Mouse (Mus musculus) kidney, embryonic 14.5 days (tissue): ENCODE data around the gene Wfdc8. TPM values are rescaled to one million over a fixed set of nuclear protein-coding genes. Genes with fewer than 3 reads are reported as not detected.
"Not testable (repeated sequence)": the region's sequence is repeated elsewhere in the genome, so short reads cannot be mapped to it uniquely, and the experiment has no call there.

Experiments used
- ATAC-seq: fragments of 200-750 bp; cut with Nextera tagmentation; 2 replicates; pipeline ENCODE4 v1.8.0; 2017; ENCODE audit warnings: moderate number of reproducible peaks, mild to moderate bottlenecking, moderate TSS enrichment, moderate library complexity; ENCODE audit not compliant: low FRiP score, low TSS enrichment
- H3K27ac ChIP-seq: fragments of 300-500 bp; sonication (generic); 2 replicates; pipeline ENCODE4 v1.5.1; 2014; ENCODE audit warnings: low read depth, mild to moderate bottlenecking, low read length, moderate library complexity, mixed read lengths
- H3K27me3 ChIP-seq: fragments of 300-500 bp; sonication (generic); 2 replicates; pipeline ENCODE4 v1.6.1; 2014; ENCODE audit warnings: mild to moderate bottlenecking, low read length; ENCODE audit not compliant: control insufficient read depth, insufficient read depth
- H3K36me3 ChIP-seq: fragments of 300-500 bp; sonication (generic); 2 replicates; pipeline ENCODE4 v1.6.1; 2014; ENCODE audit warnings: low read length, mixed read lengths; ENCODE audit not compliant: control insufficient read depth, insufficient read depth
- H3K4me1 ChIP-seq: fragments of 300-500 bp; sonication (generic); 2 replicates; pipeline ENCODE4 v1.6.1; 2014; ENCODE audit warnings: low read length, mixed read lengths; ENCODE audit not compliant: control insufficient read depth, insufficient read depth
- H3K4me2 ChIP-seq: fragments of 300-500 bp; sonication (generic); replicated peaks from 2 replicates; pipeline ENCODE4 v1.6.1; 2014; ENCODE audit warnings: low read depth, mild to moderate bottlenecking, low read length
- H3K4me3 ChIP-seq: fragments of 300-500 bp; sonication (generic); 2 replicates; pipeline ENCODE4 v1.5.1; 2014; ENCODE audit warnings: mild to moderate bottlenecking, low read length
- H3K9ac ChIP-seq: fragments of 300-500 bp; sonication (generic); 2 replicates; pipeline ENCODE4 v1.6.1; 2014; ENCODE audit warnings: low read depth, mild to moderate bottlenecking, low read length, moderate library complexity
- H3K9me3 ChIP-seq: fragments of 300-500 bp; sonication (generic); 2 replicates; pipeline ENCODE4 v1.6.1; 2016; ENCODE audit warnings: low read length; ENCODE audit not compliant: control insufficient read depth
- WGBS: fragments of 180-500 bp; shearing (Covaris S2); extraction: QIAGEN DNeasy Blood & Tissue Kit; methylation state at CpG from one replicate; pipeline ENCODE4 v1.1.7; 2014; 5-methylcytosine and 5-hydroxymethylcytosine counted together
- polyA plus RNA-seq: library from polyadenylated mRNA; unstranded; fragments of >200 nt; fragmentation: Nextera tagmentation; extraction: Ambion mirVana; gene quantifications from 2 replicates; pipeline ENCODE4 v1.2.1, GENCODE M21; 2014

Gene Wfdc8
- not detected in 2 replicates for polyA plus RNA-seq

GRCm38 (mm10) chr2:164613471-164613870 lies at the start of gene Wfdc8, which contains the start of gene Wfdc6b:
Gene Wfdc8 (minus strand): TSS chr2:164613626.
Gene Wfdc6b (plus strand): TSS chr2:164613522.
- H3K27me3 ChIP-seq, H3K27ac ChIP-seq, H3K4me1 ChIP-seq, ATAC-seq, H3K36me3 ChIP-seq, H3K4me2 ChIP-seq, H3K4me3 ChIP-seq, H3K9ac ChIP-seq, H3K9me3 ChIP-seq: not testable (repeated sequence)
- 54% methylated on average over 8 of the region's 8 CpGs for WGBS

DNA sequence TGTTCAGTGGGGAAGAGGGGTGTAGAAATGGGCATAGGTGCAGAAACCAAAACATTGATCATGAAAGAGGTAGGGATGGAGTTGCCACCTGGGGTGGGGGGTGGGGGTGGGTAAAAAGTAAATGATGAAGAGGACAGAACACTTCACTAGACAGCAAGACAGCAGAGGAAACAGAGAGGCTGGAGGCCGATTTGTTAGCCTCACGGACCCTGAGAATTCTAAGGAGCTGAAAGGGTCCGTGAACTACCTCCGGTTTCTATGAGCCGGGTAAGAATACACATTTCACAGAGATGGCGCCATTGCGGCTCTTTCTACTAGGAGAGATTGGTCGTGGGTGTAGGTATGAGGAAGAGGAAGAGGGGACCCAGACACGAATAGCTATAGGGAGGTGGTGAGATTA lies 43.1 kb upstream of the Wfdc8 start, which contains the start of gene Wfdc9:
Wfdc9 (minus strand) TSS at position 101 of the 400 bp plus-strand sequence.
- no peaks in the 10 kb centered on the region; the same call in 1 of the 2 replicates for H3K27me3 ChIP-seq
- no peaks in the 10 kb centered on the region for H3K36me3 ChIP-seq
- ATAC-seq, result no peak
- H3K4me2 ChIP-seq, result no peak within 1 kb of the TSS
- H3K27ac ChIP-seq, result no peak within 1 kb of the TSS
- H3K9me3 ChIP-seq, result no peaks in the 10 kb centered on the region
- H3K4me3 ChIP-seq, result no peak within 1 kb of the TSS
- 87% methylated on average over 9 of the region's 9 CpGs for WGBS
- no peak within 1 kb of the TSS for H3K9ac ChIP-seq
- no peaks in the 10 kb centered on the region for H3K4me1 ChIP-seq

DNA sequence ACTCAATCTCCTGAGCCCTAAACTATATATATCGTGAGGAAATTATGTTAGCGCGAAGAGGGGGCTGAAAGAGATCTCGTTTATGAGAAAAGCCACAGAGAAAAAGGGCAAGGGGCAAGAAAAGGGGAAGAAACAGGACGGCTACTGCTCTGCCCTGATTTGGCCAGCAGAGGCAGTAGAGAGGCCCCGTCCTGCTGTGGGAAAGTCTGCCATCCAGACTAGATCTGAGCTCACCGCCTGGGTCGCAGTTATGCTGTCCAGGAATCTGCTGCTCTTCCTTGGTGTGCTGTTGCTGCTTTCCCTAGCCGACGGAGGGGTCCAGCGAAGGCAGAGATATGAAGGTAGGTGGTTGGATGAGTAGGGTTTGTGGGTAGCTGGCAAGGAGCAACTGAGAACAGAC lies 42.4 kb upstream of the Wfdc8 start, which contains the start of gene Wfdc10:
Wfdc10 (plus strand) TSS at position 189 of the 400 bp plus-strand sequence.
- Histone ChIP-seq H3K9me3 (no peaks in the 10 kb centered on the region), H3K27me3 (no peaks in the 10 kb centered on the region; the same call in 1 of the 2 replicates), H3K4me2 (no peak within 1 kb of the TSS), H3K27ac (no peak within 1 kb of the TSS), H3K4me1 (no peaks in the 10 kb centered on the region), H3K36me3 (no peaks in the 10 kb centered on the region), H3K9ac (no peak within 1 kb of the TSS), H3K4me3 (no peak within 1 kb of the TSS)
- 16% methylated on average over 11 of the region's 11 CpGs for WGBS
- ATAC-seq, result no peak

DNA sequence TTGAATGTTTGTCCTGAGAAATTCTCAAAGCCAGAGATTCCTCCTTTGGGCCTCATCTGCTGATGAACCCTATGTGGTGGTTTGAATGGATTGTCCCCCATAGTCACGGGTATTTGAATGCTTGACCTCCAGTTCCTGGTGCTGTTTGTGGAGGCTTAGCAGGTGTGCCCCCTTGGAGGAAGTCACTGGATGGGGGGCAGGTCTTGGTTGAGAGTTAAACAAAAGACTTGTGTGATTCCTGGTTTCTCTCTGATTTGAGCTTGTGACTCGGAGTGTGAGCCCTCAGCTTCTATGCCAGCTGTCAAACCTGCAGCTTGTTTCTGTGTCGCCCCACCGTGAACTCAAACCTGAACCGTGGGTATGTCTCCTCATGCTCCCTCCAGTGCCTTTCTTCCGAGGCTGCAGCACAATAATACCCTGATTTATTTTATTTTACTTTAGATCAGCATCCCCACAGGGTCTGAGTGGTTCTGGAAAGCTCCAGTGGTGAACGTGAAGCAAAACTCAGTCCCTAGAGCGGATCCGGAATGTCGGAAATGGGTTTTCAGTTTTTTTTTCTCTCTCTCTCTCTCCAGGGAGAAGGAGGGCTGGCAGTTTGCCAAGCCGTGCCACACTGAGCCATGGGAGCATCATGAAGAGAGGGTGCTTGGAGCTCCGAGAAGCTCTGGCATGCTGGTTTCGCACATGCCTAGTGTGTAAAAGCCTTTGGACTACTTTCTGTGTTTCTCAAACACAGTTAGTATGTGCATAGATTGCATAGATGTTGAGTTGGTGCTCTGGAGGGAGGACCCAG lies 28.7 kb upstream of the Wfdc8 start:
- WGBS, result 84% methylated on average over 13 of the region's 13 CpGs
- H3K4me2 ChIP-seq, result no peak overlapping the region
- ATAC-seq, result no peak

GRCm38 (mm10) chr2:164641129-164641528 lies 27.7 kb upstream of the Wfdc8 start:
- ATAC-seq, result no peak
- Histone ChIP-seq H3K4me3 (no peak overlapping the region), H3K36me3 (no peaks in the 10 kb centered on the region), H3K4me1 (no peaks in the 10 kb centered on the region), H3K9ac (no peak overlapping the region), H3K27me3 (no peaks in the 10 kb centered on the region), H3K9me3 (no peaks in the 10 kb centered on the region), H3K27ac (no peak overlapping the region), H3K4me2 (no peak overlapping the region)
- WGBS, result 64% methylated on average over 7 of the region's 7 CpGs

More for the DNA sequence above, 28.7 kb upstream of the Wfdc8 start:
- Histone ChIP-seq H3K36me3 (no peaks in the 10 kb centered on the region), H3K27ac (no peak overlapping the region), H3K4me3 (no peak overlapping the region), H3K9me3 (no peaks in the 10 kb centered on the region), H3K27me3 (no peaks in the 10 kb centered on the region), H3K9ac (no peak overlapping the region), H3K4me1 (no peaks in the 10 kb centered on the region)

GRCm38 (mm10) chr2:164638696-164639095 lies 25.3 kb upstream of the Wfdc8 start, which contains the start of gene Wfdc16:
Gene Wfdc16 (minus strand): TSS chr2:164638796.
- Histone ChIP-seq H3K4me1 (no peaks in the 10 kb centered on the region), H3K4me2 (no peak within 1 kb of the TSS), H3K4me3 (no peak within 1 kb of the TSS), H3K9ac (no peak within 1 kb of the TSS), H3K27me3 (no peaks in the 10 kb centered on the region), H3K27ac (no peak within 1 kb of the TSS), H3K36me3 (no peaks in the 10 kb centered on the region), H3K9me3 (no peaks in the 10 kb centered on the region)
- ATAC-seq, result no peak
- 72% methylated on average over 3 of the region's 3 CpGs for WGBS

- no peak overlapping the region for H3K27ac ChIP-seq
These were observed 21.8 kb upstream of the Wfdc8 start for GRCm38 (mm10) chr2:164635266-164635665.

GRCm38 (mm10) chr2:164621775-164622174 lies 8.3 kb upstream of the Wfdc8 start:
- no peaks in the 10 kb centered on the region for H3K36me3 ChIP-seq
- no peak overlapping the region for H3K4me3 ChIP-seq
- no peaks in the 10 kb centered on the region for H3K9me3 ChIP-seq
- no peaks in the 10 kb centered on the region for H3K27me3 ChIP-seq
- H3K4me2 ChIP-seq, result no peak overlapping the region
- H3K9ac ChIP-seq, result no peak overlapping the region
- no peak for ATAC-seq
- 90% methylated on average over 4 of the region's 4 CpGs for WGBS
- H3K27ac ChIP-seq, result no peak overlapping the region
- H3K4me1 ChIP-seq, result no peaks in the 10 kb centered on the region

More at GRCm38 (mm10) chr2:164635266-164635665, 21.8 kb upstream of the Wfdc8 start:
- H3K36me3 ChIP-seq, result no peaks in the 10 kb centered on the region
- H3K9me3 ChIP-seq, result no peaks in the 10 kb centered on the region
- no peak overlapping the region for H3K9ac ChIP-seq
- H3K4me1 ChIP-seq, result no peaks in the 10 kb centered on the region
- WGBS, result 78% methylated on average over 9 of the region's 9 CpGs
- no peak overlapping the region for H3K4me2 ChIP-seq
- H3K4me3 ChIP-seq, result no peak overlapping the region
- ATAC-seq, result no peak
- no peaks in the 10 kb centered on the region for H3K27me3 ChIP-seq

DNA sequence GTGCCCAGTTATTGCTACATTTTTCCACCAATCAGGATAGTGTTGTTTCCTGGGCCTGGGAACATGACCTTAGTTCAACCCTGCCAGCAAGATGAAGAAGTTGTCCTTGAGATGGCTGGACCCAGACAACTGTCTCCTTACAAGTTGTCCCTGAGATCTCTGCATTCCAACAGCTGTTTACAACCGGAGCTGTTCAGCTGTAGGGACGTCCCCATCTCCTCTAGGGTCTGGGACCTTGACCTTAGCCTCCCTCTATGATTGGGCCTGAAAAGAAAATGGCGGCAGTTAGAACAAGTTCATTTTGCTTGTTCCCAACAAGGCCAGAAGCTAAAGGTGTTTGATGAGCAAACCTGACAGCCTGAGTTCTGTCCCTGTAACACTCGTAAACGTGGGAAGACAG lies 5.6 kb upstream of the Wfdc8 start:
- H3K4me1 ChIP-seq, result no peaks in the 10 kb centered on the region
- no peak overlapping the region for H3K4me3 ChIP-seq
- H3K27me3 ChIP-seq, result no peaks in the 10 kb centered on the region
- ATAC-seq, result no peak
- 78% methylated on average over 5 of the region's 5 CpGs for WGBS
- H3K4me2 ChIP-seq, result no peak overlapping the region
- H3K9me3 ChIP-seq, result no peaks in the 10 kb centered on the region
- H3K36me3 ChIP-seq, result no peaks in the 10 kb centered on the region
- no peak overlapping the region for H3K9ac ChIP-seq
- no peak overlapping the region for H3K27ac ChIP-seq
